Mouse (Mus musculus): ENCODE results near the gene Lrp2.

GRCm38 (mm10) chr2:69531528-69532055 lies 54.3 kb downstream of the Lrp2 start:
- TF ChIP-seq CTCF (IDR thresholded peaks at IDR 0.05; ENCODE audit: low read depth, low read length) (no peak), POLR2A (IDR thresholded peaks at IDR 0.05; ENCODE audit: borderline replicate concordance, low read depth, low read length) (no peak)

All from bone marrow macrophage, adult 2 months (primary cell).